Comparison of ENCODE assay signal across 16 mouse cellular contexts in genomic region chr3:83676147-83676546, GRCm38 (mm10).
"Had no signal": no experiment of that assay in that cellular context is flagged by ENCODE, and none has a peak within 500 bp of the region (broad histone marks: within the 10 kb centered on the region; RNA-seq: fewer than 3 reads in every experiment).

No protein-coding gene starts in this region.

- H3K9ac ChIP-seq: neural tube, embryonic 13.5 days; neural tube, embryonic 15.5 days; stomach, embryonic 15.5 days had no signal

- H3K4me1 ChIP-seq: neural tube, embryonic 13.5 days; neural tube, embryonic 15.5 days; stomach, embryonic 15.5 days had no signal

- H3K27ac ChIP-seq: neural tube, embryonic 13.5 days; neural tube, embryonic 15.5 days; stomach, embryonic 15.5 days; stomach, postnatal 0 days had no signal

- H3K27me3 ChIP-seq: neural tube, embryonic 13.5 days; neural tube, embryonic 15.5 days; stomach, embryonic 15.5 days had no signal

- H3K36me3 ChIP-seq: neural tube, embryonic 13.5 days; neural tube, embryonic 15.5 days; stomach, embryonic 15.5 days had no signal

- H3K4me3 ChIP-seq: neural tube, embryonic 13.5 days; neural tube, embryonic 15.5 days; stomach, embryonic 15.5 days had no signal

- H3K9me3 ChIP-seq: neural tube, embryonic 13.5 days; neural tube, embryonic 15.5 days; stomach, embryonic 15.5 days had no signal

- DNase-seq: retina, postnatal 1 day; right cerebral cortex, adult 18-20 months; right cerebral cortex, postnatal 14 days; right cerebral cortex, postnatal 25 days; right cerebral cortex, postnatal 4 days; spleen, adult 18-20 months; thymus, adult 18-20 months; thymus, adult 2 months; thymus, postnatal 14 days; thymus, postnatal 25 days; thymus, postnatal 36 days; thymus, postnatal 4 days had no signal

- H3K4me2 ChIP-seq: neural tube, embryonic 13.5 days; neural tube, embryonic 15.5 days; stomach, embryonic 15.5 days had no signal
